Mouse (Mus musculus): ENCODE results near the gene Herpud2. TPM values are rescaled to one million over a fixed set of nuclear protein-coding genes. Genes with fewer than 3 reads are reported as not detected.
A peak's percentile ranks its signal among the peaks of the same experiment; 100 is the strongest.

Gene Herpud2
- total and polyA plus RNA-seq, 3 experiments, result 4.2 to 16.2 (median 8.3) TPM

DNA sequence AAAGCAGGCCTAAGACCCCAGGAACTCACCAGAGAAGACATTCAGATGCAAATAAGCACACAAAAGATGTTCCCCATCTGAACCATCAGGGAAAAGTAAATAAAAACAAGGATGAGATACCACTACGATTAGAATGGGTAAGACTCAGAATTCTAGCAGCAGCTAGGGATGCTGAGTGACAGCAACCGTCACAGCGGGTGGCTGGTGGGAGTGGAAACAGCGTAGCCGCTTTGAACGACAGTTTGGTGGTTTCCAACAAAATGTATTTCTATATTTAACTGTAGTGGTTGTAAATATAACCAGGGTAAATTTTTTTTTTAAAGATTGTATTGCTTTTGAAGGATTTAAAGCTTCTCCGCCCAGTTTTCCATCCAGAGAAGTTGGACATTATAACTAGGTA lies 34.2 kb upstream of the Herpud2 start:
- Histone ChIP-seq H3K36me3 (replicated peaks in 1 of 2; ENCODE audit: control insufficient read depth in 1 of 2, insufficient read depth in 1 of 2, low read length in 1 of 2) (no peaks in the 10 kb centered on the region), H3K79me2 (replicated peaks; ENCODE audit: control insufficient read depth, extremely low read depth, insufficient read depth, poor library complexity, severe bottlenecking) (no peaks in the 10 kb centered on the region), H3K27ac (ENCODE audit: insufficient read depth, low read depth) (no peak overlapping the region), H3K4me3 (replicated peaks in 1 of 3; ENCODE audit: low read depth in 2 of 3, low read length in 2 of 3, poor library complexity in 1 of 3) (no peak overlapping the region), H3K9ac (ENCODE audit: insufficient read depth, low read depth) (no peak overlapping the region), H3K27me3 (replicated peaks) (no peaks in the 10 kb centered on the region), H3K4me2 (ENCODE audit: insufficient read depth, low read depth, poor library complexity, severe bottlenecking) (no peak overlapping the region), H3K4me1 (ENCODE audit: control insufficient read depth in 1 of 2, insufficient read depth in 2 of 2) (peaks cover 13 to 29% of the 10 kb centered on the region in 2 experiments; a peak in 3 of 4 replicates), H3K9me3 (replicated peaks; ENCODE audit: low read length) (peaks cover 3% of the 10 kb centered on the region)
- in situ Hi-C loops (cut with MboI; ENCODE audit: low pct_ligation_motif_present, low pct_unique_long_range_greater_than_20kb, low sequenced_read_pairs), result no loop called here
- TF ChIP-seq POLR2AphosphoS2 (IDR thresholded peaks at IDR 0.05; ENCODE audit: low read depth, low read length), result no peak
- TF ChIP-seq USF1 (IDR thresholded peaks at IDR 0.05; ENCODE audit: low read depth, low read length), result no peak
- no peak for TF ChIP-seq ZKSCAN1 (IDR thresholded peaks at IDR 0.05; ENCODE audit: borderline replicate concordance, low read depth, low read length)
- no peak for TF ChIP-seq CHD1 (IDR thresholded peaks at IDR 0.05; ENCODE audit: low read depth, low read length)
- no peak for TF ChIP-seq MAFK (IDR thresholded peaks at IDR 0.05; ENCODE audit: insufficient replicate concordance, low read length)
- dilution Hi-C loops (cut with MboI; ENCODE audit: extremely low pct_ligation_motif_present, extremely low pct_unique_long_range_greater_than_20kb, low sequenced_read_pairs), result no loop called here
- no peak for DNase-seq (ENCODE audit: extremely low read depth)

DNA sequence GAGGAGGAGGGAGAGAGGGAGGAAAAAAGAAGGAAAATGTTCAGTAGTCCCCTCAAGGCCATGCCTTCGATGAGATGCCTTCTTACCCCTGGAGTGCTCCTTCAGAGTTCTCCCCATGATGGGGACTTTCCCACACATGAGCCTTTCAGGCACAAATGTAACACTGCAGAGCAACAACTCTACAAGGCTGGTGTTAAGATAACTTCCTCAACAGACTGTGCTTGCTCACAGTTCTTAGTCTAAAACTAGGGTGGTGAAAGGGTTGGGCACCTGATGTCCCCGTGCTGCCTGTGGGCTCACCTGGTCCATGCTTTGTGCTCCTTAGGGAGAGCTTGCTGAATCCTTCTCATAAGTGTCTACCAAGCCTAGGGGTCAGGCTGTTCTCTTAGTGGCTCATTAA lies 33.0 kb upstream of the Herpud2 start:
- peaks cover 3% of the 10 kb centered on the region for H3K9me3 ChIP-seq (replicated peaks; ENCODE audit: low read length)
- H3K36me3 ChIP-seq (replicated peaks in 1 of 2; ENCODE audit: control insufficient read depth in 1 of 2, insufficient read depth in 1 of 2, low read length in 1 of 2), result no peaks in the 10 kb centered on the region
- no peaks in the 10 kb centered on the region for H3K79me2 ChIP-seq (replicated peaks; ENCODE audit: control insufficient read depth, extremely low read depth, insufficient read depth, poor library complexity, severe bottlenecking)
- in situ Hi-C loops (cut with MboI; ENCODE audit: low pct_ligation_motif_present, low pct_unique_long_range_greater_than_20kb, low sequenced_read_pairs), result no loop called here
- H3K27ac ChIP-seq (ENCODE audit: insufficient read depth, low read depth), result no peak overlapping the region
- H3K9ac ChIP-seq (ENCODE audit: insufficient read depth, low read depth), result no peak overlapping the region
- H3K4me1 ChIP-seq (ENCODE audit: control insufficient read depth in 1 of 2, insufficient read depth in 2 of 2), result peaks cover 16 to 29% of the 10 kb centered on the region in 2 experiments
- TF ChIP-seq ZNF384 (IDR thresholded peaks at IDR 0.05; ENCODE audit: low read depth, low read length) (no peak), MAX (IDR thresholded peaks at IDR 0.05; ENCODE audit: low read length) (no peak), ETS1 (conservative IDR thresholded peaks at IDR 0.05; ENCODE audit: low read depth, low read length) (no peak), RAD21 (IDR thresholded peaks at IDR 0.05; ENCODE audit: low read depth, low read length) (no peak), IRF4 (IDR thresholded peaks at IDR 0.05; ENCODE audit: low read depth, low read length) (no peak), TBP (conservative IDR thresholded peaks at IDR 0.05; ENCODE audit: low read depth, low read length) (no peak), PAX5 (IDR thresholded peaks at IDR 0.05; ENCODE audit: low read length) (no peak), USF1 (IDR thresholded peaks at IDR 0.05; ENCODE audit: low read depth, low read length) (no peak), ZMIZ1 (IDR thresholded peaks at IDR 0.05; ENCODE audit: low read depth, low read length) (no peak), USF2 (conservative IDR thresholded peaks at IDR 0.05; ENCODE audit: low read depth, low read length) (no peak), GABPA (IDR thresholded peaks at IDR 0.05; ENCODE audit: insufficient replicate concordance, low read depth, low read length) (no peak), NRF1 (IDR thresholded peaks at IDR 0.05; ENCODE audit: low read depth, low read length) (no peak)
- DNase-seq (ENCODE audit: extremely low read depth), result no peak
- dilution Hi-C loops (cut with MboI; ENCODE audit: extremely low pct_ligation_motif_present, extremely low pct_unique_long_range_greater_than_20kb, low sequenced_read_pairs), result no loop called here
- H3K4me2 ChIP-seq (ENCODE audit: insufficient read depth, low read depth, poor library complexity, severe bottlenecking), result 0 out of 2 replicates have a peak overlapping the region, but pooled peaks have one; percentile 44
- no peak overlapping the region for H3K4me3 ChIP-seq (replicated peaks in 1 of 3; ENCODE audit: low read depth in 2 of 3, low read length in 2 of 3, poor library complexity in 1 of 3)
- no peaks in the 10 kb centered on the region for H3K27me3 ChIP-seq (replicated peaks)
